Mouse (Mus musculus): ENCODE measurements around the gene Rasal3.

The Rasal3 gene

GRCm38 (mm10) chr17:32403417-32403816 lies at the start of gene Rasal3:
Gene Rasal3 (minus strand): TSS chr17:32403583.
- DNase-seq, result no peak

- DNase-seq, result no peak
Observed at GRCm38 (mm10) chr17:32452482-32452881, 49.1 kb upstream of the Rasal3 start, which contains the start of gene Cyp4f39. Gene Cyp4f39 (plus strand): TSS chr17:32452723.

GRCm38 (mm10) chr17:32450844-32451537 lies 47.6 kb upstream of the Rasal3 start:
- DNase-seq, result no peak

- DNase-seq, result no peak
Observed at GRCm38 (mm10) chr17:32449042-32449441, 45.7 kb upstream of the Rasal3 start.

- DNase-seq, result no peak
Observed at GRCm38 (mm10) chr17:32447195-32447594, 43.8 kb upstream of the Rasal3 start.

GRCm38 (mm10) chr17:32445016-32445415 lies 41.6 kb upstream of the Rasal3 start:
- DNase-seq, result no peak

GRCm38 (mm10) chr17:32443245-32443644 lies 39.9 kb upstream of the Rasal3 start:
- no peak for DNase-seq

GRCm38 (mm10) chr17:32437106-32437505 lies 33.7 kb upstream of the Rasal3 start:
- DNase-seq, result no peak

- peak; percentile 13 for DNase-seq
Observed at GRCm38 (mm10) chr17:32435151-32435550, 31.8 kb upstream of the Rasal3 start.

GRCm38 (mm10) chr17:32434324-32434723 lies 30.9 kb upstream of the Rasal3 start:
- no peak for DNase-seq

GRCm38 (mm10) chr17:32431972-32432371 lies 28.6 kb upstream of the Rasal3 start:
- peak; percentile 25 for DNase-seq

- DNase-seq, result no peak
Observed at GRCm38 (mm10) chr17:32426610-32427009, 23.2 kb upstream of the Rasal3 start.

GRCm38 (mm10) chr17:32424034-32424433 lies 20.7 kb upstream of the Rasal3 start, which contains the start of gene Pglyrp2:
Gene Pglyrp2 (minus strand): TSS chr17:32424167.
- DNase-seq, result no peak

- no peak for DNase-seq
Observed at GRCm38 (mm10) chr17:32420781-32421180, 17.4 kb upstream of the Rasal3 start.

- DNase-seq, result no peak
Observed at GRCm38 (mm10) chr17:32419989-32420388, 16.6 kb upstream of the Rasal3 start.

GRCm38 (mm10) chr17:32416771-32417170 lies 13.4 kb upstream of the Rasal3 start:
- DNase-seq, result no peak

- no peak for DNase-seq
Observed at GRCm38 (mm10) chr17:32415417-32416020, 12.1 kb upstream of the Rasal3 start.

- no peak for DNase-seq
Observed at GRCm38 (mm10) chr17:32411898-32412297, 8.5 kb upstream of the Rasal3 start.

GRCm38 (mm10) chr17:32402779-32403157 lies 615 bp downstream of the Rasal3 start:
- DNase-seq, result no peak

- DNase-seq, result no peak
Observed at GRCm38 (mm10) chr17:32402011-32402778, 1.2 kb downstream of the Rasal3 start.

GRCm38 (mm10) chr17:32396266-32396665 lies 7.1 kb downstream of the Rasal3 start:
- DNase-seq, result no peak

GRCm38 (mm10) chr17:32393944-32394343 lies 9.4 kb downstream of the Rasal3 start:
- no peak for DNase-seq

- DNase-seq, result peak; percentile 97
Observed at GRCm38 (mm10) chr17:32389101-32389659, 14.2 kb downstream of the Rasal3 start, which contains the start of gene Wiz. Gene Wiz (minus strand): TSS chr17:32389439.
